Mouse (Mus musculus): ENCODE measurements around the gene Mrps25.

Gene Mrps25

GRCm38 (mm10) chr6:92183621-92184131 lies at the start of gene Mrps25:
Gene Mrps25, minus strand, starts transcription at chr6:92184033.
- peak; percentile 88 for DNase-seq (ENCODE audit: low read depth)

DNA sequence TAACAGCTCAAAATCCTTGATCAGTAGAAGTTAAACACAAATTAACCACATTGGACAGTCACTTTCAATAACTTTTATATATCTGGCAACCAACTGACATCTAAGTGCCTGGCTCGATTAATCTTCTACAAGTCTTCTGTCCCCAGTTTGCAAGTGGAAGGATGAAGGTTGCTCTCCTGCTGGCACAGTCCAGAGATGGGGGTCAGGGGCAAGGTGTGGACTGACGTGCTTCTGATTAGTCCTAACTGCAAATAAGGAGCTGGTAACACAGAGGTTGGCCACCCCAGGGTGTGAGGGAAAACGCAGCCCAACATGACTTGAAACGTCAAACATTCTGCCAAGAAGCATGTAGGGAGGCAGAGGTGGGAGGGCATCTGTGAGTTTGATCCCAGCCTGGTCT lies 47.9 kb upstream of the Mrps25 start:
- DNase-seq (ENCODE audit: low read depth): no peak

- no peak for DNase-seq (ENCODE audit: low read depth)
Observed at GRCm38 (mm10) chr6:92231356-92231755, 47.5 kb upstream of the Mrps25 start.

DNA sequence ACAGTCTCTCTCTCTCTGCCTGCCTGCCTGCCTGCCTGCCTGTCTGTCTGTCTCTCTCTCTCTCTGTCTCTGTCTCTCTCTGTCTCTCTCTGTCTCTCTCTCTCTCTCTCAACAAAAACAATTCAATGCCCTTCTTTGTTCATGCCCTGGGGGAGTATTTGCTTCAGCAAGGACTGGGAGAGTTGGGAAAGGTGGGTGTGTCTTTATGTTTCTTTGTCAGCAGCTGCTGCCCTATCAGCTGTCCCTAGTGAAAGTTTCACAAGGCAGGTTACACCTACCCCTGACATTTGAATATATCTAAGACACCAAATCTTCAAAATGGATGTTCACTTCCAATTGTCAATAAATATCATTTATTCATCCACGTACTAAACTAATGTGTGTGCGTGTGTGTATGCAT lies 45.8 kb upstream of the Mrps25 start:
- DNase-seq (ENCODE audit: low read depth): no peak

DNA sequence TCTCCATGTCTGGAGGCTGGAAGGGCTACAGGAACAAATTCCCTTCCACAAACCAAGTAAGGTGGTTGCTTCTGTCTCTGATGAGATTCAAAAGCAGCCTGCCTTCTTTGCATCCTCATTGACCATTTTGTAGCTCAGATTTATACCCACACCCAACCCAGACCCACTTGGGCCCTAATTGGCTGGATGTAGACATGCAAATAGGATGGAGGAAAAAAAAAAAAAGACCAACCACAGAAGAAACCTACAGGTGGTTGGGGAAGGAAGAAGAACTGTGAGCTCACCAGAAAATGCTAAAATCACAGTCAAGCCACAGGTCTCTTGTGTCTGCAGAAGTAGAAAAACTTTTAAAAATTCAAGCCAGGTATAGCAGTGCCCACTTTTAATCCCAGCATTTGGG lies 45.3 kb upstream of the Mrps25 start:
- DNase-seq (ENCODE audit: low read depth): no peak

- DNase-seq (ENCODE audit: low read depth): no peak
Observed at GRCm38 (mm10) chr6:92224981-92225380, 41.1 kb upstream of the Mrps25 start.

GRCm38 (mm10) chr6:92222021-92222420 lies 38.2 kb upstream of the Mrps25 start:
- DNase-seq (ENCODE audit: low read depth): no peak

- no peak for DNase-seq (ENCODE audit: low read depth)
Observed at GRCm38 (mm10) chr6:92221604-92222003, 37.8 kb upstream of the Mrps25 start.

GRCm38 (mm10) chr6:92219445-92219844 lies 35.6 kb upstream of the Mrps25 start:
- DNase-seq (ENCODE audit: low read depth): peak; percentile 73

- DNase-seq (ENCODE audit: low read depth): peak; percentile 98
Observed at GRCm38 (mm10) chr6:92214773-92215449, 31.1 kb upstream of the Mrps25 start, which contains the start of gene Rbsn. Gene Rbsn, minus strand, starts transcription at chr6:92214925.

DNA sequence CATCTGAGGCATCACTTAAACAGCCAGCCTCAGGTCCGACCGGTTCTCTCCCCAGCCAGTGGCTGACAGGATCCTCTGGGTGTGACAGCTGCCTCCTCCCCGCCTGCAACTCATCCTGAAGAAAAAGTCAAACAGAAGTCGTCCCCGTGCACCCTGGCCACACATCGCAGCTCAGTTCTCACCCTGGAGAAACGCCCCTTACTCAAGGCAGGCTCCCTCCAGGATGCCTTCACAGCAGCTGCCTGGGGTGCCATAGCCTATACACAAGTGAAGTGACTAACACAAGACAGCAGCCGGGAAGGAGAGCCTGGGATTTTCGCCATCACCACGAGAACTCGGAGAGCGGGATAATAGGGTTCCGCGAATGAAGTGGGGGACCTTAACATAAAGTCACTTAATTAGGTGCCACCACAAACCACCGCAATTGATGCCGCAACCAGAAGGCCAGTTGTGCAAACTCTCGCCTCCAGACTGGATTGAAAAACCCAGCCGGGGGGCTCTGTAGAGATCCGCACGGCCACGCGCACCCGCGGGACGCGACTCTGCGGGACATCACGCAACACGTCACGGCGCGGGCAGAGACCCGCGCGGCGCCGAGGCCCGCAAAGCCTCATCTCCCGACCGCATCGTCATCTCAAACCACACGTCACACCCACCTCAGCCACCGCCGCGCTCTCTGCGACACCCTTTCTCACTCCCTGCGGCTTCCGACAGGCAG lies 30.4 kb upstream of the Mrps25 start:
- peak; percentile 49 for DNase-seq (ENCODE audit: low read depth)

DNA sequence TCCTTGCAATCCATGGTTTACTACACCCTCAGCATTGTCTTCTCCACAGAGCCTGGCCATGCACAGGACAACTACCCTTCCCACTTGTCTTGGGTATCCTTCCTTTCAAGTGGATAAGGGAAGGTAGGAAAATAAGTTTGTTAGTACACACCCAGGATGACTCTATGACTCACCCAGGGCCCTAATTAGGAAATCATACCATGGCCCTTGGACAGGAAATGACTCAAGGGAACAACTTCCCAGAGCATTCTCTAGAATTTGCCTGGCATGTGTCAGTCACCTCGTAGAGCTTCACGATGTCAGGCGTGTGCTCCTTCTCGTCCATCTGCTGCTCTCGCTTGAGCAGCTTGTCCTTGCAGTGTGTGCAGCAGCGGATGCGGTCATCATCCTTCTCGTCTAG lies 15.6 kb upstream of the Mrps25 start:
- DNase-seq (ENCODE audit: low read depth): peak; percentile 16

GRCm38 (mm10) chr6:92184178-92184577 lies 345 bp upstream of the Mrps25 start:
- DNase-seq (ENCODE audit: low read depth): peak; percentile 34

DNA sequence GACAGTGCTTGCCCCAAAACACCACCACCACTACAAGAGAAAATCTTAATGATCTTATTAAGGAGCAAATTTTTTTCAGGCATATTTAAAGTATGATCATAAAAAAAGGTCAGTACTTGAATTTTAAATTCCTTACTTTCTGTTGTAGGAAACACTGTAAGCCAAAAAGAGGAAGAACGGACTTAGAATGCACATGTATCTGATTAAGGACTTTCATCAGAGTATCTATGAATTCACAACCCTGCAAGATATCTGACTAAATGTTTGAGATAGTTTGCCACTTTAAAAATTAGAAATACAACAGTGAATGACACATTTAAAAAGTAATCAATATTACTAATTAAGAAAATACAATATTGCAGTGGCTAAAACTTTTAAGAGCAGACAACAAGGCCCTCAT lies 7.4 kb downstream of the Mrps25 start:
- no peak for DNase-seq (ENCODE audit: low read depth)

- no peak for DNase-seq (ENCODE audit: low read depth)
Observed at GRCm38 (mm10) chr6:92162724-92163123, 21.1 kb downstream of the Mrps25 start.

DNA sequence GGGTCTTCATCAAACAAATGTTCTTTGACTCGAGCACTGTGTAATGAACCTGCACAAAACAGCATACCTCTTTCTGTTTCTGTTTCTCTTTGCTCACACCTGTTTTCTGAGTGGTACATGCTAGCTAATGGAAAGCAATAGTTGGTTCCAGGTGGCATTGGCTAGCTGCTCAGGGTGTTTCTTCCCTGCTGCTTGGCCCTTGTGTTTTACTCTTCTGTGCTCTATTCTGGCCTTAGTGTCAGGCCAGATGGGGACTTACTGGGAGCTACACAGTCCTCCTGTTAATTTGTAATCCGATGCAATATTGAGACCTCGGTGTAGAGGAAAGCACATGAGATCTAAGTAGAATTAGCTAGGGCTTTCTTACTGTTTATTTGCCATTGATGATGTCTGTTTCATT lies 25.0 kb downstream of the Mrps25 start:
- no peak for DNase-seq (ENCODE audit: low read depth)

GRCm38 (mm10) chr6:92153774-92154173 lies 30.1 kb downstream of the Mrps25 start:
- DNase-seq (ENCODE audit: low read depth): no peak

GRCm38 (mm10) chr6:92145881-92146280 lies 38.0 kb downstream of the Mrps25 start:
- no peak for DNase-seq (ENCODE audit: low read depth)

DNA sequence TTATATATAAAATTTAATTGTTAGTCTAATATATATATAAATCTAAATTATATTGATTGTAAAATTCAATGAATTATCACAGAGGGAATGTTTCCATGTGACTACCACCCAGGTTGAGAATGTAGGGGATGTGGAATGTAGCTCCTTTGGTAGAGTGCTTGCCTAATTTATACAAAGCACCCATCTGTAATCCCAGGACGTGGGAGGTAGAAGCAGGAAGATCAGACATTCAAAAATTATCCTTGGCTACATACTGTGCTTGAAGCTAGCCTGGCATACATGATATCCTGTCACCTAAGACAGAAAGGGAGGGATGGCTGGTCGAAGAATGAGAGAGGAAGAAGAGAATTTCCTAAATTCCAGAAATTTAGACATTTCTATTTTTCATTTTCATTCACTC lies 47.5 kb downstream of the Mrps25 start:
- no peak for DNase-seq (ENCODE audit: low read depth)

- DNase-seq (ENCODE audit: low read depth): no peak
Observed at GRCm38 (mm10) chr6:92133617-92134016, 50.2 kb downstream of the Mrps25 start.

DNA sequence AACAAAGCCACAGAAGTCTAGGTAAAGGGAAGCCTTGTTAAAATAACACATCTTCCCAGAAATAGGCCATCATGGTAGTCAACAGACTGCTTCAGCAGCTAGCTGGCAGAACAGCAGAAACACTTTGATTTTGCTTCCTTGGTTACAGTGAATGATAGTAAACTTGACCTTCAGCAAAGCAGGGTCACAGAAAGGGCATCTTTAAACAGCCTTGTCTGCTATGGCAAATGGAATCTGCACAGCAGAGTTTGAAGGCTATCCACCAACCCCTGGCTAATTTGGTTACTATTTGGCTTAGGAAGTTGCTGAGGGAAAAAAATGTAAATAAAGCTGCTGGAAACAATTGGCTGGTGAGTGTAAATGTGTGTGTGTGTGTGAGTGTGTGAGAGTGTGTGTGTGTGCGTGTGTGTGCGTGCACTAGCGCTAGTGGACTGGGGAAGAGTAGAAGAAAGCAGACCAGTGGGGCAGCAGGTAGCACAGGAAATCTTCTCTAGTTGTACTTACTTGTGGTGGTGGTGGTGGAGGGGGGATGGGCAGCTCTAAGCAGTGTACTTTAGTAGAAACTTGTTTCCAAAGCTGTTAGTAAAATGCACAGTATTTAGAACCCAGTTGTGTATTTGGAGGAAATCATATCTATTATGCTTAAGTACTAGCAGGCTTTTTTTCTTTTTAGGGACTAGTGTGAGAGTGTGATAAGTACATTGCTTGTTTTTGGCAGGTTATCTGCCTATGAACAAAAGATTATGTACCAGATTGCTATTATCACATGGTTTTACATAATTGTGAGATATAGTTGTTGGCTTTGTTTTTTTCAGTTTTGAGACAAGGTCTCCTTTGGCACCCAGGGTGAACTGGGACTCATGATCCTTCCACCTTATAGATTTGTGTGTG lies 51.6 kb downstream of the Mrps25 start:
- no peak for DNase-seq (ENCODE audit: low read depth)

- no peak for DNase-seq (ENCODE audit: low read depth)
Observed at GRCm38 (mm10) chr6:92131456-92131855, 52.4 kb downstream of the Mrps25 start.

All from NIH3T3 (cell line).